Mouse (Mus musculus) spleen, adult 2 months (tissue): ENCODE data around the gene Pcgf2. TPM values are rescaled to one million over a fixed set of nuclear protein-coding genes. Genes with fewer than 3 reads are reported as not detected.

Experiments
- DNase-seq, 2 experiments: peaks; one replicate each; pipeline versions ENCODE4 v3.0.0 to v3.0.0-alpha.2; 2012 to 2021; ENCODE audit warnings: low spot score in 2 of 2, low read depth in 1 of 2
- H3K27ac ChIP-seq: fragments of 200-500 bp; 2 replicates; pipeline ENCODE4 v1.5.1; 2012; ENCODE audit warnings: low read length, inconsistent platforms; ENCODE audit not compliant: insufficient read depth
- H3K27me3 ChIP-seq: fragments of 200-500 bp; 2 replicates; pipeline ENCODE4 v1.6.1; 2012; ENCODE audit warnings: mild to moderate bottlenecking, moderate library complexity, low read length, inconsistent platforms; ENCODE audit not compliant: control insufficient read depth, insufficient read depth
- H3K36me3 ChIP-seq: fragments of 200-500 bp; 2 replicates; pipeline ENCODE4 v1.6.1; 2012; ENCODE audit warnings: mild to moderate bottlenecking, low read length, inconsistent platforms; ENCODE audit not compliant: control insufficient read depth, insufficient read depth
- H3K4me1 ChIP-seq: fragments of 200-500 bp; 2 replicates; pipeline ENCODE4 v1.6.1; 2011; ENCODE audit warnings: inconsistent platforms; ENCODE audit not compliant: control insufficient read depth, insufficient read depth, insufficient read length
- H3K4me3 ChIP-seq: fragments of 200-500 bp; 2 replicates; pipeline ENCODE4 v1.5.1; 2011; ENCODE audit warnings: mild to moderate bottlenecking, inconsistent platforms; ENCODE audit not compliant: insufficient read depth, insufficient read length; ENCODE audit errors: extremely low read depth
- CTCF ChIP-seq: fragments of 200-500 bp; IDR thresholded peaks from 2 replicates; pipeline ENCODE4 v1.5.1; 2011; ENCODE audit warnings: mild to moderate bottlenecking, inconsistent platforms; ENCODE audit not compliant: insufficient read depth, insufficient read length, insufficient replicate concordance; ENCODE audit errors: extremely low read depth
- POLR2A ChIP-seq: fragments of 200-500 bp; IDR thresholded peaks from 2 replicates; pipeline ENCODE4 v1.6.1; 2011; ENCODE audit warnings: low read depth, low read length, inconsistent platforms
- WGBS: fragments of 180-500 bp; shearing (Covaris S2); methylation state at CpG from one replicate; pipeline ENCODE4 v1.1.7; 2018; 5-methylcytosine and 5-hydroxymethylcytosine counted together
- polyA plus RNA-seq: library from polyadenylated mRNA; depleted of rRNA; stranded (reverse); fragments of >200 nt; gene quantifications from 2 replicates; pipeline ENCODE4 v1.2.3, GENCODE M21; 2012; rRNA removed

Gene Pcgf2
- polyA plus RNA-seq, 1 experiment = 10.0 TPM

DNA sequence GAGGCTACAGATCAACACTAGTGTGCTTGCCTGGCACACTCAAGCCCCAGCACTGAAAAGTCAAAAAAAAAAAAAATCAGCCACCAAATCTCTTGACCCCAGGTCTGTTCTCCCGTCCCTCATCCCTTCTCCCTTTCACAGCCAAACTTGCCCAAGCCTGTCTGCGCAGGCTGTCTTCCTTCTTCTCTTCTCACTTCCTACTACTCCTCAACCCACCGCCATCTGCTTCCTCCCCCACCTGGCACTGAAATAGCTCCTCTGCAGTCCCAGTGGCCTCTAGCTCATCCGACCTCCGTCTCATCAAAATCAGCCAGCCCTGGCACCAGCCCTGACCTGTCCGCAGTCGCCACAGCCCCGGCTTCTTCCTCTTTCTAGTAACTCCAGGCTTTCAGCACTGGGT lies 58.6 kb downstream of the Pcgf2 start:
- Histone ChIP-seq H3K27ac (no peak overlapping the region), H3K4me1 (peaks cover 4% of the 10 kb centered on the region; the same call in 1 of the 2 replicates), H3K36me3 (no peaks in the 10 kb centered on the region), H3K27me3 (no peaks in the 10 kb centered on the region), H3K4me3 (no peak overlapping the region)
- DNase-seq = no peak
- WGBS = 8% methylated on average over 8 of the region's 8 CpGs
- no peak for TF ChIP-seq POLR2A
- no peak for TF ChIP-seq CTCF

Other genes with a start within 250 kb of the Pcgf2 start
- not detected in 2 replicates for gene 4933428G20Rik, start 200.2 kb downstream of the Pcgf2 start, polyA plus RNA-seq
- 0.13 TPM in 2 replicates for gene Srcin1, start 124.3 kb downstream of the Pcgf2 start, polyA plus RNA-seq
- 3.9 and 7.8 TPM in 2 replicates for gene Epop, start 70.8 kb downstream of the Pcgf2 start, polyA plus RNA-seq
- gene Mllt6, start 37.1 kb downstream of the Pcgf2 start, polyA plus RNA-seq = 65.8 and 93.7 TPM in 2 replicates
- gene Cisd3, start 14.7 kb downstream of the Pcgf2 start, polyA plus RNA-seq = 17.3 and 18.5 TPM in 2 replicates
- 151 and 203 TPM in 2 replicates for gene Psmb3, start 2.9 kb upstream of the Pcgf2 start, polyA plus RNA-seq
- gene Pip4k2b, start 44.2 kb upstream of the Pcgf2 start, polyA plus RNA-seq = 17.6 and 19.1 TPM in 2 replicates
- 6.7 TPM in 2 replicates for gene Cwc25, start 66.1 kb upstream of the Pcgf2 start, polyA plus RNA-seq
- gene 1700001P01Rik, start 75.4 kb upstream of the Pcgf2 start, polyA plus RNA-seq = not detected in 2 replicates
- 96.9 and 98.1 TPM in 2 replicates for gene Rpl23, start 81.9 kb upstream of the Pcgf2 start, polyA plus RNA-seq
- 69.4 and 75.2 TPM in 2 replicates for gene Lasp1, start 98.5 kb upstream of the Pcgf2 start, polyA plus RNA-seq
- gene B230217C12Rik, start 140.3 kb upstream of the Pcgf2 start, polyA plus RNA-seq = 1.8 and 3.1 TPM in 2 replicates
- 0.20 and 0.22 TPM in 2 replicates for gene Fbxo47, start 183.7 kb upstream of the Pcgf2 start, polyA plus RNA-seq